Mouse (Mus musculus) layer of hippocampus, adult 11-12 months (tissue): Measurements from ENCODE around the gene Pars2.

Experiments
- DNase-seq: peaks from one replicate; pipeline ENCODE4 v3.0.0; 2022; ENCODE audit warnings: low spot score

Pars2 gene

DNA sequence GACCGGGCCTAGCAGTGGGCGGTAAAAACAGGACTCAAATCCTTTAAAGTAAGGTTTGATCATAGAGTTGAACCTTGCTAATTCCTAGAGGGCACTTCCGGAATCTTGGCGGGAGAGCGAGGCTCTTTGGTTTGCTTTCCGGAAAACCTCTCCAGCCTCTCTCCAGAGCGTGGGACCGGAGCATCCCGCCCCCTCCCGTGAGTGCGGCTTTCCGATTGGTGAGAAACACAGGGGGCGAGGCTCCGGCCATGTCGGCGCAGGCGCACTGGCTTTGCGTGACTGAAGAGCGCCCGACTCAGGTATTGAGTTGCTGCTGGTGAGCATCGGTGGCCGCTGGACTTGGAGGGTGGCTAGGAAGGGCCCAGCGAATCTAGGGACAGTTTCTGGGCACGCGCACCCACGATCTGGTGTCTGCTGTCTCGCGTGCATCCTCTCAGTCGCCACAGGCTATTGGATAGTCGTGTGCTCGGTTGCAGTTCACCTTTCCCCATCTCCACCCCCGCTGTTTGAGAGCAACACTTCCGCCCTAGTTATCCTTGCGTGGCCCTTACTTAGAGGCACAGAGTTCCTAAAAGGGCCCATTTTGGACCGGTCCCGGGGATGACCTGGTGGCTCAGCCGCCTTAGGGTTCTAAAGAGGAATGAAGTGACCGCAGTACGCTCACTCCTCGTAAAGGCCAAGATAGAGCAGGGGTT is at the start of gene Pars2:
Pars2 (plus strand) TSS at position 237 of the 695 bp plus-strand sequence.
- peak; percentile 97 for DNase-seq

DNA sequence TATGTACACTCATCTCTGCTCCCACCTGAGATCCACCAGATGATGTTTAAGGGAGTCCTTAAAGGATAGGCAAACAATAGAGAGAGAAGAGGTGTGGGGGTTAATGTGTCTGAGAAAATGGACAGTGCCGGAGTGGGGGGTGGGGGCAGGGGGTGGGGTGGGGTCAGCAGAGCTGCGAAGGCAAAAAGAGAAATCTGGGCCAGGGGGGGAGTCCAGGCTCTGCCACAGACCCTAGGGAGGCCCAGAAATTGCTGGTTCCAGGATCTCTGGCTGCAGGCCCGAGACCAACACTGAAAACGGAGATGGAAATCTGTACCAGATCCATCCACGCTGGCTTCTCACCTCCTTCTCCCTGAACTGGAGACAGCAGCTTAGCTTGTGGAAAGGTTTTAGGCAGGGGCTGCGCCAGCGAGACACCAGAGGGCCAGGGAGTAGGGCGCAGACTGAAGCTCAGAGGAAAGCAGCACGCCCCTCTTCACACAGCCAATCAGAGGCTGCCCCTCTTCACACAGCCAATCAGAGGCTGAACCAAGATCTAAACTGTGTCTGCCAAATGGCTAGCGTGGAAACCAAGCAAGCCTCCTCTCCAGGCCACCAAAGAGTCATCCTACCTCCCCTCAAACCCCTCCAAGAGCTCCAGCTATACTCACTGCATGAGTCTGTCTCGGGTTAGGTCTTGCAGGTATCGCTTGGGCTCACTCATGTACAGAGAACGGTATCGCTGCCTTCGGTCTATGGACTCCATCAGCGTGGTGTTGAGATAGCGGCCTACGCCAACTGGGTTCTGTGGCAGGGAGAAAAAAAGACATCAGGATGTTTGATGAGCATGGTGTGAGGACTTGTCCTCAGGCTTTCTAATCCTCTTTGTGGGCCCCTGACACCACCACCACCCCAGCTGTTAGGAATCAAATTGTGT is 44.0 kb upstream of the Pars2 start:
- no peak for DNase-seq

DNA sequence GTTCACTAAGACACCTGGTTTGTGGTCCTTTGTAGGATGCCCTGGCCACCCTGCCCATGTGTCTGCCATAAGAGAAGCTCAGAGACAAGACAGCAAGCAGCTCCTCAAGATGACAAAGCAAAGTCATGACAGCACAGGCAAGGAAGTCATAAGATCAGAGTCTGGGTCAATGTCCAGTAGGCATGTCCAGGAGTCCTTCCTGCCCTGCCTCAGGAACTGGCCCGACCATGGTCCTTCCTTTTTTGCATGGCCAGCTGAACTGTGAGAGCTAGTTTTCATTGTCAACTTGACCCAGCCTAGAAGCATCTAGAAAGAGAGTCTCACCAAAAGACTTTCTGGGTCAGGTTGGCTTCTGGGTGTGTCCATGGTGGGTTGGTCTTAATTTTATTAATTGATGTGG is 43.0 kb upstream of the Pars2 start:
- DNase-seq, result no peak

DNA sequence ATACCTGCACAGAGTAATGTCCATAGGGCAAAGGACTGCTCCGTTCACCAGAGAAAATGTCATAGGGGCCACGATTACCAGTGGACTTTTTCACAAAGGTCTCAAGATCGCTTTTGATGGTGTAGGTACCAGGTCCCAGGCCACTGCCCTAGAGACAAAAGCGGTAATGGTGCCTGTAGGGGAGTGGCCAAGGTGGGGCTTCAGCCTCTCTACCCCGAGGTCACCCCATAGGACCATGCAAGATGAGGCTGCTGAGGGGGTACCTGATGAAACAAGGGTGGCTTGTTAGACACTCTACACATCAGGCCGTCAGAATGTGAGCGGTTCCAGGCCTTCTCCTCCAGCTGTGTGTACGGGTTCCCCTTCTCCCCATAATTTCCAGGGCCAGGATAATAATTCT is 37.8 kb upstream of the Pars2 start:
- DNase-seq, result no peak

DNA sequence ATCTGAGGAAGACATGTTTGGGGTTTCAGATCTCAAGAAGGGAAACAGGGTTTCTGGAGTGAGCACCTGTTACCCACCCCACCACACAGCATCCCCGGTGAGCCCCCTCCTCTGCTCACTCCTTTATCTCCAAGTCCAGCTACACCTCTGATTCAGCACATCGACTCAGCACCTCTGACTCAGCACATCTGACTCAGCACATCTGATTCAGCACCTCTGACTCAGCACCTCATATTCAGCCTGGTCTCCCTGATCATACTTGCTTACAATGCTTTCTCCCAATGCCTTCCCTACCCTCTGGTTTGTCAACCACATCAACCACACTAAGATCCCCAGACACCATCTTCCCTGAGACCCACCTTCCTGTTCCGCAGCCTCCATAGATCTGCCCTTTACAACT is 37.3 kb upstream of the Pars2 start:
- DNase-seq, result no peak

DNA sequence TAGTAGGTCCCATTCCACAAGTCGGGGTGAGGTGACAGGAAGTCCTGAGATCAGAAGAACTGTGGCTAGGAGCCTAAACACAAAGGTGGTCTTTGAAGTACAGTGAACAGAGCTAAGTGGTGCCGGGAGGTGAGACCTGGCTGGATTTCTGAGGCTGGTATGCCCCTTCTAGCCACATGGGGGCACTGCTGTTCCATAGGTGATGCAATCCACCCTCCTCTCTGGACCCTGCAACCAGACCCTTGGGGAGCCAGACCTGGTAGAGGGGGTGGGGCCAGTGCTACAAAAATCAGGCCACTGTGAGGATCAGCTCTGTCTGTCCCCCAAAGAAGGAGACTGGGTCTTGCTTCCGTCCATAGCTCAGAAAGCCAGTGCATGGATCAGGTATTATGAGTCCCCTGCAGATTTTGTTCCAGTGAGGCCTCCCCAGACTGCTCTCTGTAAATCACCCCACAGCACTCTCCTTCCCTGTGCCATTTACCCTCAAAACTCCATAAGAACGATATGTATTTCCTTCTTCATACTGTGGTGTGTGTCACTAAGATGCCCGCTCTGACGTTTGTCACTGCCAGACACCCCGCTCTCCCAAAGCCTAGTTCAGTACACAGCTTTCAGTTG is 36.6 kb upstream of the Pars2 start:
- peak; percentile 77 for DNase-seq

DNA sequence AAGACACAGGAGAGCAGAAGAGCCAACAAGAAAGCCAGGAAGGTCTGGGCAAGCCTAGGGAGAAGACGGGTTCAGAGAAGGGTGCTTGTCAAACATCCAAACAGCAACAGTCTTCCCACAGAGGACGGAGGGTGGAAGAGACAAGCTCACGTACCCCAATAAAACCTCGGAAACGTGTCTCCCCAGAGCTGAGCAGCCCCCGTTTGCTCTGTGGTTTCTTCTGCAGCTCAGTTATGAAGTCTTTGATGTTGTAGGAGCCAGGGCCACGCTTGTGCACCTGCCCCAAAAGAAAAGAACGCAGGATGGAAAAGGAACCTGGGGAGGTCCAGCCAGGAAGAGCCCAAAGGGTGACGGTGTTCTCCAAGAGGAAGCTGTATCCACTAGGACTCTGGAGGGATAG is 36.0 kb upstream of the Pars2 start:
- DNase-seq, result no peak

DNA sequence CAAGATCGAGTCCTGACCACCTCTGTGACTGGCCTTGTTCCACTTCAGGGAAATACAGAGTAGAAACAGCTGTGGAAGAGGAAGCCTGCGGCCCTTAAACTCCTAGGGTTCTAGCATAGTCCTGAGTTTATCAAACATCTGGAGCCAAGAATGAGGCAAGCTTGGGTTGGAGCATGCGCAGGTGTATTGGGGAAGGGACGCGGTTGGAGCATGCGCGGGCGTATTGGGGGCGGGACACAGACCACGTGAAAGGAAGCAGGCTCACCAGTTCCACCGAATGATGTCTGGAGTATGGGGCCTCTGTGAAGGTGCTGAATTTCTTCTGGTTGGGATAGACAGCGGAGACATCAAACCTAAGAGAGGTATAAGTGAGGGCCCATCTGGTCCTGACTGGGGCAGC is 35.2 kb upstream of the Pars2 start:
- DNase-seq, result no peak

DNA sequence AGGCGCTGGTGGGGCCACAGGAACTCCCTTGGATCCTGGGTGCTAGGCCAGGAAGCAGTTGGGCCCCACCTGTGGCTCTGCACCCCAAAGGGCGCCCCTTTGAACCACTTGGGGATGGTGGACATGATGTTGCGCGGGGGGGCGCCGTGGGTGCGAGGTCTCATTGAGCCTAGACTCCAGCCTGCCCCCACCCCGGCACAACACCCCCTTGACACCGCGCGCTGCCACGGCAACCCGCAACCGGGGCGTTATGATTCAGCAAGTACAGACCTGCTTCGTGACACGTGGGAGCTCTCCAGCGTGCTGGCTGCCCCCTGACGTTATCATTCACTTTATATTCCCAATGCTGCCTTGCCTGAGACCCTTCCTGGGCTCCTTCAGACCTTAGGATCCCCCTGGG is 33.8 kb upstream of the Pars2 start, which contains the start of gene Lexm:
Lexm (minus strand) TSS at position 186 of the 400 bp plus-strand sequence.
- no peak for DNase-seq

DNA sequence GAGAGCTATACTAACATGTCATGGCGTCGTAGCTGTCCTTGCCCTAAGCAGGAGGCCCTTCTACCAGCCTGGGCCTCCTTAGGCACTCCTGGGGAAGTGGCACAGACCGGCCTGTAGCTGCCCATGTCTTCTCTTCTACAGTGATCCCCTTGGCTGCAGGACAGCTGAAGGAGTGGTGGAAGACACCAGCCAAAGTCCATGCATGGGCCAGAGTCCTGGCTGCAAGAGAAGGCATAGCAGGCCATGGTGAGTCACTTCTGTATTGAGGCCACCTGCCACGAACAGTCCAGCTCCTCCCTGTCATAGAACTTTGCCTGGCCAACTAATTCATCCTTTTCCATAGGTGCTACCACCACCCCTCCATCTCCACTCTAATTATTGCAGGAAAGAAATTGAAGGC is 32.0 kb upstream of the Pars2 start:
- DNase-seq, result no peak

DNA sequence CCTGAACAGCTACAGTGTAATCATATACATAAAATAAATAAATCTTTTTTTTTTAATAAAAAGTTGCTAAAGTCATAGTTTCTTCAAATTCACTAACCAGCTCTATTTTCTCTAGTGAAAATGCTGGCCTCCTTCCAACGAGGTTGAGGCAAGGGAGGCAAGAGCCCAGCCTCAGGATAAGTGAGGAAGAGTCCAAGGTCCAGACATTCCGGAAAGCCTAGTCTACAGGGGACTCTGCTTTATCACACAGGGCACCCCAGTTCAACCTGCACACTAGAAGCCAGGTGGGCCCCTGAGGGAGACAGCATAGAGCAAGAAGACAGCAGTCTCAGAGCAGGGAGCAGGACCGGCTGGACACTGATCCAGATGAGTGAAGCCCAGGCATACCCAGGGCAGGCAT is 29.4 kb upstream of the Pars2 start:
- no peak for DNase-seq

DNA sequence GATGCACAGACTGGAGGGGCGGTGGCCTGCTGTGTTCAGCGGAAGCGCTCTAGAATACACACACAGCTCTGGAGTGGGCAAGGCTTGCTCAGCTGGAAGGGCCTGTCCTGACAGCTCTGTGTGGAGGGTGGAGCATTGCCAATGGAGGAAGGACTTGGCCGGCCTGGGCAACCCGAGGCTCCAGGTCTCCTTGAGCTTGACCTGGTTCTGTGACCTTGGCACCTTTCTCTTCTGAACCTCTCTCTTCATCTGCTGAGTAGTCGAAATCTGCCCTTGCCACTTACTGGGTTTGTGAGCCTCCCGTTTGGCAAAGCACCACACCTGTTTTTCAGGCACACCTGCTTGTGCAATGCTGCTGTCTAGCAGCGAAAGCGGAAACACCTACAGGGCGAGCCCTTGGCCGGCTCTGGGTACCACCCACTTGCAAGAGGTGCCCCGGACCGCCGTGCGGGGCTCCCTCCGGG is 28.8 kb upstream of the Pars2 start, which contains the start of gene Ttc22:
Ttc22 (plus strand) TSS at position 403 of the 464 bp plus-strand sequence.
- no peak for DNase-seq

DNA sequence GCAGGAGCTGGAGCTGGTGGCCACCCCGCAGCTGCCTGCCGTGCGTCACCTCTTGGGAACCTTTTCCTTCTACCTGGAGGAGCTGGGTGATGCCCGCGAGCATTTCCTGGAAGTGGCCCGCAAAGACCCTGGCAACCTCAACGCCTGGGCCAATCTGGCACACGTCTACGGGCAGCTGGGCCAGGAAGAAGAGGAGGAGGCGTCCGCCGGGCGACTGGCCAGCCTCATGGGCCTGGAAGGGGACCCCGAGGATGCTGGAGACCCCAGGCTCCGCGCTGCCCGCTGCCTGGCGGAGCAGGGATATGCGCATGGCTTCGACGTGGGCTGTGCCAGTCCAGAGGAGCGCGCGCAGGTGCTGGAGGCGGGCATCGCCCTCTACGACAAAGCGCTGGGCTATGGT is 28.2 kb upstream of the Pars2 start:
- no peak for DNase-seq

DNA sequence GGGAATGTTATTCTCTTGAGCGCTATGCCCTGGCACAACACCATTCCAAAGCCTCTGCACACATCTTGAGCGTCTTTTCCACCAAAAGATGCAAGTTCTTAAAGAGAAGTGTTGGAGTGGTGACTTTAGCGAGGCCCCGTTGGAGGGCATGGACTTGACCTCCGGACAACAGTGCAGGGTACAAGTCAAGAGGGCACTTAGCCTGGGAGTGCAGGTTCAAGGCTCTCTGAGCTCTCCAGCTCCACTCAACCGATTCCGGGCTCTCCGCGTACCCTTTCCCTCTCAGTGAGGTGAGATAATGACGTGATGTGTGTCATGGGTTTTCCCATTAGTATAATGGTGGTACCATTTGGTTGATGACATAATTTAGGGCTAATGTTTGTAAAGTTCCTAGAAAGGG is 26.6 kb upstream of the Pars2 start:
- no peak for DNase-seq

DNA sequence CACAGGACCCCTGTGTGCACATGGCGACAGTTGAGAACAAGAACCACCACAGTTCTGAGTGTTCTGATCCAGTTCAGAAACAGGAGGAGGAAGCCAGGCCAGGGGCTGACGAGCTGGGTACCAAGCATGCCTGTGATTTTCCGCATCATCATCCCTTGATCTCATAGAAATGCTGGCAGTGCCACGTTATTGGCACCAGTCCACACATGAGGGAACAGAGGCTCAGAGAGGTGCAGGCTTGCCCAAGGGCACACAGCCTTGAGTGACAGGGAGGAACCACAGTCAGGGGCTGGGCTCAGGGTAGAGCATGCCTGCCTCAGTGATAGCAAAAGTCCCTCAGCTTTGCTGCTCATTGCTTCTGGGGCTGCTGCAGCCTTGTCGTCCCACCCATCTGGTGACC is 23.1 kb upstream of the Pars2 start:
- DNase-seq, result no peak

DNA sequence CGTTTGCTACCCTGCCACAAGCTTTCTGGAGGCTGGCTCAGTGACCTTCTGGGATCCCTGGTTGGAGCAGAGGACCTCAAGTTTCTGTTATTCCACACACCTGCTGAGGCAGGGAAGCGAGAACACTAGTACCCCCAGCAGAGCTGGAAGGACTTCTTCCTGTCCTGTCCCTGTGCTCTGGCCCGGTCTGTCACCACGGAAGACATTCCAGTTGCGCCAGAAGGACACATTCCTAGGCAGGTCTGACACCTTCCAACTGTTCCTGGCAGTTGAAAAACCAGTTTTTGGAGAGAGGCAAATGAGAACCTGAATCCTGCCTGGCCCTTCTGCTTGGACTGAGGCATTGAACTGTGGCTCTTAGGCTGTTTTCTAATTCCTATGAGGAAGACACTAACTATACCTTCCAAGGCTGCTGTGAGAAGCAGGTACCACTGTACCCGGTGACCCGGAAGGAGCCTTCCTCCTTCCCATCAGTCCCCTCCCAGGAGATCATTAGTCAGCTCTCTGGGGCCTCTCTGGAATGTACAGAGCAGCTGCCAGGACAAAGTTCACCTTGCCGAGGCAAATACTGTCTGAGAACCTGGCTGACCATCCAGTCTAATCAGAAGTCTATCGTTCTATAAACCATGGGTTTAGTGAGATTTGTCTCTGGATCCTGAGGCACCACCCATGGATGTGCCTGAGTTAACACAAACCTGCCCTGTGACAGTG is 22.1 kb upstream of the Pars2 start:
- no peak for DNase-seq

DNA sequence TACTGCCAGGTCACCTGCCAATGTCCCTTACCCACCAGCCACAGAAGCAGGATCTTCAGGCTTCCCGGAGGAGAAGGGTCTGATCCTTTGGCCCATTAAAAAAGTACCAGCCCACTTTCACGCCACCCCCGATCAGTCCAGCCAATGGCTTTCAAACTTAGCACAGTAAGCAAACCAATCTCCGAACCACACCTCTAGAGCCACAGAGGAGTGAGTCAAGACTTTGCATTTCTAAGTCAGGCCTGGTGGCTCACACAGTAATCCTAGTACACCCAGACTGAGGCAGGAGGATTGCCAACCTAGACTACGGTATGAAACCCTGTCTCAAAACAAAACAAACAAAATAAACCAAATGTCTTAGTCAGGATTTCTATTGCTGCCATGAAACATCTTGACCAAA is 21.5 kb upstream of the Pars2 start:
- DNase-seq, result no peak

DNA sequence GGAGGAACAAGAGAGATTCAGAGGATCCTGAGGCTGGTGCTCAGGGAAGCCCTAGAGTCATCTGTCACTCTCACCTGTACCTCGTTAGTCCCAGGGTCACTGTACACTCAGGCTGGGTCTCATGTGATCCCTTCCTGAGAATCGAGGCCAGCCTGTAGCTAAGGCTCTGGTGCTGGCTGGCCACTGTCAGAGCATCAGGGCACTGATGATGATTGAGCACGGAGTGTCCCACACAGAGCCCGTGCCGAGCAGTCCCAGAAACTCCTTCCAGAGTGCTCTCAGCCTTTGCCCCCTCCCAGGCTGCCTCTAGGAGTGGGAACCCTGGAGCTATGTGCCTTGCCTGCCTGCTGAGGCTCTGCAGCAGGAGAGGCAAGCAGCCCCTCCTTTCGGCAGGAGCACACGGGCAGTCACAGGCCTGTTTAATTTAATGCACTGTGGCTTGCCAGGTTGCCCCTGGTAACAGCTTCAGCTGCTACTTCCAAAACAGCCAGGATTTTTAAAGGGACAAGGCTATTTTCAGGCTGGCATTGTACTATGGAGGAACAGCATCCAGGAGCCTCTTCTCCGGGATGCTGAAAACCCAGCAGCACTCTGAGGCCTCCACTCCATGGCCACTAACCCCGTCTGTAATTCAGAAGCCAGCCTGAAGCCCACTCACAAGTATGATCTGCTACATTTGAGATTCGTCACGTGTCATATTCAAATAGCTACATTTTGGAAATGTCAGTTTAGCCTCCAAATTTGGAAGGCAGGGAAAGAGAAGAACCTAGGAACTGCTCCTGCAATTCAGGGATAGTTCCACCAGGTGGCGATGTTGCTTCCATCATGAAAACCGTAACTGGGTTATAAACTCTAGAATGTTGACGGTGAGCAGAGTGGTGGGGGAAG is 20.3 kb upstream of the Pars2 start:
- DNase-seq, result peak; percentile 92

DNA sequence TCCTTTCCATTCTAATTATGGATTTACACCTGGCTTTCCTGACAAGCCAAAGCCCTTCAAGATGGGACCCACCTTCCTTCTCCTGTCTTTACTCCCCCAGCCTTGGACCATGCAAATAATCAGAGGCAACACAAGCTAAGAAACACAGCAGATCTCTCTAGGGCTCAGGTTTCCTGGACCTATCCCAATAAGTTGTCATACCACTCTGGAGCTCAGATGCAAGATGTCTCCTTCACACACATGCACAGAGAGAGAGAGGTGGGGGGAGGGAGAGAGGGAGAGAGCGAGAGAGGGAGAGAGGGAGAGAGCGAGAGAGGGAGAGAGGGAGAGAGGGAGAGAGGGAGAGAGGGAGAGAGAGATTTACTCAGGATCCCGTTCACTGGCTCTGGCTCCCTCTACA is 18.6 kb upstream of the Pars2 start:
- DNase-seq, result no peak

DNA sequence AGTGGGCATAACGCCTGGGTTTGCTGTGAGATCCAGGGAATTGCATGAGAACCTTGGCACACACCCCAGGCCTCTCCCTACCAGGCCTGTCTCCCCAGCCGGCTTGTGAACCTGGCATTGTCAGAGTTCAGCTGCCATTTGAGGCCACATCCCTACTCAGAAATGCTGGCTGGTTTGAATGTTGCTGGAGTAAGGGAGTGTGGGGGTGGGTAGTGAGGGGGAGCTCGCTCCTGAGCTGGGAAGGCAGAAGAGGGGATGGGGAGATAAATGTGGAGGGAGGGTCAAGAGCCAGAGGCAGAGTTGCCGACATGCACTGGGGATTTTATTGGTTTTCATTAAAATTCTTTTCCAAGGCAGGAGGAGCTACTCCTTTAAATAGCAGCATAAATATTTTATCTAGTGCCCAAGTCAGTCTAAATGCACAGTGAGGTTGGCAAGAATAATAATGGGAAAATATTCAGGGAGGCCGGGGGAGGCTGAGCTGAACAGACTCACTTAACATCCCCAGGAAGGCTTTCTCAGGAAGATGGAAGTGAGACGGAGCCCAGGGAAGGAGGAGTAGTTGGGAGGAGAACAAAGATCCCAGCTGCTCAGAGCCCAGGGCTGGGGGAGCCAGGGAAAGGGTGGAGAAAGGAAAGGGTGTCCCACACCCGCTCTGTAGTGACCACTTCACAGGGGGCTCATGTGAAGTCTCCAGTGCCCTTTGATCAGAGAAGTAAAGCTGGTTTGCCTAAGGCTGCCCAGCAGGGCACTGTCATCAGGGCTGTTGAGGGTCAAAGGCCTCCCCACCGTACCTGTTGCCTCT is 17.4 kb upstream of the Pars2 start:
- DNase-seq, result no peak
